Mouse (Mus musculus) NIH3T3 (cell line): ENCODE measurements at regions not wholly inside any gene's neighbourhood (a gene's known extent, or its start where the extent isn't known, plus 50 kb on each side); places are given as distances from the start of the nearest gene placed in this dataset.
A peak's percentile ranks its signal among the peaks of the same experiment; 100 is the strongest.

Experiments
- DNase-seq: peaks from one replicate; pipeline ENCODE4 v3.0.0-alpha.2; 2012; ENCODE audit warnings: low read depth

GRCm38 (mm10) chr16:85977102-85977501 lies 75.5 kb upstream of the Adamts5 start:
- no peak for DNase-seq

GRCm38 (mm10) chr16:85966892-85967444 lies 65.3 kb upstream of the Adamts5 start:
- DNase-seq, result no peak

- no peak for DNase-seq
Observed at GRCm38 (mm10) chr16:85966251-85966650, 64.6 kb upstream of the Adamts5 start.

- DNase-seq, result no peak
Observed at GRCm38 (mm10) chr16:85964352-85965210, 63.0 kb upstream of the Adamts5 start.

- DNase-seq, result peak; percentile 4
Observed at GRCm38 (mm10) chr16:85956006-85956562, 54.5 kb upstream of the Adamts5 start.

GRCm38 (mm10) chr16:85951628-85952027 lies 50.0 kb upstream of the Adamts5 start:
- no peak for DNase-seq
